Mouse (Mus musculus) lung, embryonic 16.5 days (tissue): Measurements from ENCODE around the gene Myg1. TPM values are rescaled to one million over a fixed set of nuclear protein-coding genes. Genes with fewer than 3 reads are reported as not detected.

ENCODE experiments used
- ATAC-seq: fragments of 200-750 bp; cut with Nextera tagmentation; 2 replicates; pipeline ENCODE4 v1.8.0; 2017; ENCODE audit warnings: low read depth, mild to moderate bottlenecking, moderate library complexity
- H3K27ac ChIP-seq: fragments of 300-500 bp; sonication (generic); 2 replicates; pipeline ENCODE4 v1.5.1; 2014; ENCODE audit warnings: mild to moderate bottlenecking, control low read depth, low read length
- H3K27me3 ChIP-seq: fragments of 300-500 bp; sonication (generic); 2 replicates; pipeline ENCODE4 v1.6.1; 2014; ENCODE audit warnings: low read depth, low read length, mixed read lengths; ENCODE audit not compliant: control insufficient read depth, insufficient read depth
- H3K36me3 ChIP-seq: fragments of 300-500 bp; sonication (generic); 2 replicates; pipeline ENCODE4 v1.6.1; 2014; ENCODE audit warnings: low read length; ENCODE audit not compliant: control insufficient read depth, insufficient read depth
- H3K4me1 ChIP-seq: fragments of 300-500 bp; sonication (generic); replicated peaks from 2 replicates; pipeline ENCODE4 v1.6.1; 2014; ENCODE audit warnings: low read length, mixed read lengths; ENCODE audit not compliant: control insufficient read depth, insufficient read depth
- H3K4me2 ChIP-seq: fragments of 300-500 bp; sonication (generic); 2 replicates; pipeline ENCODE4 v1.6.1; 2014; ENCODE audit warnings: low read depth, low read length, control low read depth
- H3K4me3 ChIP-seq: fragments of 300-500 bp; sonication (generic); 2 replicates; pipeline ENCODE4 v1.5.1; 2014; ENCODE audit warnings: mild to moderate bottlenecking, low read length, control low read depth
- H3K9ac ChIP-seq: fragments of 300-500 bp; sonication (generic); 2 replicates; pipeline ENCODE4 v1.6.1; 2014; ENCODE audit warnings: low read length, control low read depth
- H3K9me3 ChIP-seq: fragments of 300-500 bp; sonication (generic); 2 replicates; pipeline ENCODE4 v1.6.1; 2016; ENCODE audit warnings: low read length; ENCODE audit not compliant: control insufficient read depth
- WGBS: fragments of 180-500 bp; shearing (Covaris S2); extraction: QIAGEN DNeasy Blood & Tissue Kit; methylation state at CpG from one replicate; pipeline ENCODE4 v1.1.7; 2014; 5-methylcytosine and 5-hydroxymethylcytosine counted together
- polyA plus RNA-seq: library from polyadenylated mRNA; unstranded; fragments of >200 nt; fragmentation: Nextera tagmentation; extraction: Ambion mirVana; gene quantifications from 2 replicates; pipeline ENCODE4 v1.2.1, GENCODE M21; 2015

Gene Myg1
- polyA plus RNA-seq, 1 experiment from 2014 or later, result 98.3 TPM

GRCm38 (mm10) chr15:102355134-102355870 lies 23.8 kb downstream of the Myg1 start:
- H3K4me2 ChIP-seq, result peak overlapping the region; percentile 91
- H3K9me3 ChIP-seq, result no peaks in the 10 kb centered on the region
- peak overlapping the region; percentile 88 for H3K27ac ChIP-seq
- under 1% methylated on average over 43 of the region's 49 CpGs for WGBS
- H3K36me3 ChIP-seq, result no peaks in the 10 kb centered on the region
- peaks cover 26% of the 10 kb centered on the region for H3K4me1 ChIP-seq
- H3K9ac ChIP-seq, result peak overlapping the region; percentile 87
- peaks cover 13% of the 10 kb centered on the region for H3K27me3 ChIP-seq
- H3K4me3 ChIP-seq, result peak overlapping the region; percentile 64
- peak; percentile 70 for ATAC-seq

GRCm38 (mm10) chr15:102355871-102356441 lies 24.4 kb downstream of the Myg1 start:
- peaks cover 13% of the 10 kb centered on the region for H3K27me3 ChIP-seq
- peak overlapping the region; percentile 88 for H3K27ac ChIP-seq
- H3K9me3 ChIP-seq, result no peaks in the 10 kb centered on the region
- WGBS, result 3% methylated on average over 38 of the region's 38 CpGs
- H3K36me3 ChIP-seq, result no peaks in the 10 kb centered on the region
- peak overlapping the region; percentile 87 for H3K9ac ChIP-seq
- peaks cover 26% of the 10 kb centered on the region for H3K4me1 ChIP-seq
- peak; percentile 55 for ATAC-seq
- H3K4me3 ChIP-seq, result peak overlapping the region; percentile 64
- H3K4me2 ChIP-seq, result peak overlapping the region; percentile 91

GRCm38 (mm10) chr15:102356501-102357325 lies 25.2 kb downstream of the Myg1 start:
- Histone ChIP-seq H3K27me3 (peaks cover 13% of the 10 kb centered on the region), H3K27ac (peak overlapping the region; percentile 88), H3K9me3 (no peaks in the 10 kb centered on the region), H3K9ac (peak overlapping the region; percentile 87), H3K4me2 (peak overlapping the region; percentile 91), H3K4me1 (peaks cover 23% of the 10 kb centered on the region), H3K36me3 (no peaks in the 10 kb centered on the region), H3K4me3 (peak overlapping the region; percentile 64; the same call in 1 of the 2 replicates)
- WGBS, result 40% methylated on average over 16 of the region's 16 CpGs
- no peak for ATAC-seq

- peak overlapping the region; percentile 47; the same call in 1 of the 2 replicates for H3K9ac ChIP-seq
- 4% methylated on average over 25 of the region's 25 CpGs for WGBS
- no peak overlapping the region for H3K27ac ChIP-seq
Observed at GRCm38 (mm10) chr15:102358126-102358525, 26.6 kb downstream of the Myg1 start.

GRCm38 (mm10) chr15:102358834-102359233 lies 27.3 kb downstream of the Myg1 start:
- H3K36me3 ChIP-seq, result no peaks in the 10 kb centered on the region
- no peak overlapping the region for H3K4me3 ChIP-seq
- H3K9ac ChIP-seq, result no peak overlapping the region
- no peak for ATAC-seq
- peak overlapping the region; percentile 46; the same call in 1 of the 2 replicates for H3K4me2 ChIP-seq
- H3K27ac ChIP-seq, result no peak overlapping the region
- peaks cover 13% of the 10 kb centered on the region for H3K27me3 ChIP-seq
- WGBS, result 26% methylated on average over 5 of the region's 5 CpGs
- H3K4me1 ChIP-seq, result peaks cover 23% of the 10 kb centered on the region
- no peaks in the 10 kb centered on the region for H3K9me3 ChIP-seq

More at GRCm38 (mm10) chr15:102358126-102358525, 26.6 kb downstream of the Myg1 start:
- no peaks in the 10 kb centered on the region for H3K9me3 ChIP-seq
- peaks cover 13% of the 10 kb centered on the region for H3K27me3 ChIP-seq
- ATAC-seq, result no peak
- peaks cover 23% of the 10 kb centered on the region for H3K4me1 ChIP-seq
- H3K36me3 ChIP-seq, result no peaks in the 10 kb centered on the region
- H3K4me2 ChIP-seq, result peak overlapping the region; percentile 46
- H3K4me3 ChIP-seq, result peak overlapping the region; percentile 11

- H3K4me2 ChIP-seq, result peak overlapping the region; percentile 42
- H3K27ac ChIP-seq, result no peak overlapping the region
- peaks cover 18% of the 10 kb centered on the region for H3K4me1 ChIP-seq
- no peaks in the 10 kb centered on the region for H3K36me3 ChIP-seq
- peaks cover 17% of the 10 kb centered on the region for H3K27me3 ChIP-seq
- H3K9ac ChIP-seq, result peak overlapping the region; percentile 54
- 6% methylated on average over 14 of the region's 14 CpGs for WGBS
- H3K9me3 ChIP-seq, result no peaks in the 10 kb centered on the region
- ATAC-seq, result peak; percentile 60
- H3K4me3 ChIP-seq, result peak overlapping the region; percentile 1; the same call in 1 of the 2 replicates
Observed at GRCm38 (mm10) chr15:102362648-102363047, 31.1 kb downstream of the Myg1 start.

GRCm38 (mm10) chr15:102364678-102365077 lies 33.2 kb downstream of the Myg1 start:
- WGBS, result 93% methylated on average over 1 of the region's 1 CpGs
- Histone ChIP-seq H3K36me3 (no peaks in the 10 kb centered on the region), H3K9me3 (no peaks in the 10 kb centered on the region), H3K9ac (no peak overlapping the region), H3K27ac (no peak overlapping the region), H3K4me2 (no peak overlapping the region), H3K4me3 (no peak overlapping the region), H3K4me1 (peaks cover 3% of the 10 kb centered on the region), H3K27me3 (peaks cover 7% of the 10 kb centered on the region; the same call in 1 of the 2 replicates)
- no peak for ATAC-seq

GRCm38 (mm10) chr15:102366238-102366637 lies 34.7 kb downstream of the Myg1 start:
- no peak overlapping the region for H3K27ac ChIP-seq
- ATAC-seq, result no peak
- H3K4me2 ChIP-seq, result peak overlapping the region; percentile 51
- H3K4me3 ChIP-seq, result peak overlapping the region; percentile 24
- peak overlapping the region; percentile 56 for H3K9ac ChIP-seq
- peaks cover 15% of the 10 kb centered on the region for H3K4me1 ChIP-seq
- 8% methylated on average over 7 of the region's 7 CpGs for WGBS
- H3K27me3 ChIP-seq, result peaks cover 11% of the 10 kb centered on the region; the same call in 1 of the 2 replicates
- H3K36me3 ChIP-seq, result no peaks in the 10 kb centered on the region
- no peaks in the 10 kb centered on the region for H3K9me3 ChIP-seq
